Mouse (Mus musculus) liver, embryonic 14.5 days (tissue): ENCODE measurements at regions not wholly inside any gene's neighbourhood (a gene's known extent, or its start where the extent isn't known, plus 50 kb on each side); places are given as distances from the start of the nearest gene placed in this dataset.
A peak's percentile ranks its signal among the peaks of the same experiment; 100 is the strongest.

Source experiments
- CTCF ChIP-seq: IDR thresholded peaks from 2 replicates; pipeline ENCODE4 v1.5.1; 2016; ENCODE audit warnings: antibody characterized with exemption, low read depth, control low read depth
- EP300 ChIP-seq: IDR thresholded peaks from 2 replicates; pipeline ENCODE4 v1.6.1; 2016; ENCODE audit warnings: antibody characterized with exemption, low read depth

GRCm38 (mm10) chr13:112009288-112009687 is 200.5 kb upstream of the Map3k1 start:
- peak; percentile 62 for TF ChIP-seq CTCF
- no peak for TF ChIP-seq EP300
